Mouse (Mus musculus): ENCODE measurements around the gene AA467197. TPM values are rescaled to one million over a fixed set of nuclear protein-coding genes. Genes with fewer than 3 reads are reported as not detected.

The AA467197 gene
- polyA plus RNA-seq, 1 experiment: 0.67 TPM

- H3K4me1 ChIP-seq (ENCODE audit: control insufficient read depth, insufficient read depth, low read length): no peaks in the 10 kb centered on the region
- DNase-seq: no peak
- H3K27ac ChIP-seq (ENCODE audit: insufficient read depth, low read length): no peak overlapping the region
- 0 out of 2 replicates have a peak, but pooled peaks cover 2% of the 10 kb centered on the region for H3K27me3 ChIP-seq (ENCODE audit: control insufficient read depth, insufficient read depth, low read length)
- WGBS: 39% methylated on average over 1 of the region's 1 CpGs
- no peak overlapping the region for H3K4me3 ChIP-seq (replicated peaks; ENCODE audit: insufficient read depth, low read depth, low read length)
- TF ChIP-seq POLR2A (IDR thresholded peaks at IDR 0.05; ENCODE audit: borderline replicate concordance, insufficient read depth, low read length): no peak
- no peak for TF ChIP-seq CTCF (IDR thresholded peaks at IDR 0.05; ENCODE audit: borderline replicate concordance, insufficient read depth, low read depth, low read length)
Observed at GRCm38 (mm10) chr2:122683641-122684040, 46.9 kb downstream of the AA467197 start.

- no peak for TF ChIP-seq POLR2A (IDR thresholded peaks at IDR 0.05; ENCODE audit: borderline replicate concordance, insufficient read depth, low read length)
- TF ChIP-seq CTCF (IDR thresholded peaks at IDR 0.05; ENCODE audit: borderline replicate concordance, insufficient read depth, low read depth, low read length): no peak
- Histone ChIP-seq H3K4me3 (replicated peaks; ENCODE audit: insufficient read depth, low read depth, low read length) (no peak overlapping the region), H3K27me3 (ENCODE audit: control insufficient read depth, insufficient read depth, low read length) (0 out of 2 replicates have a peak, but pooled peaks cover 2% of the 10 kb centered on the region), H3K27ac (ENCODE audit: insufficient read depth, low read length) (no peak overlapping the region), H3K4me1 (ENCODE audit: control insufficient read depth, insufficient read depth, low read length) (no peaks in the 10 kb centered on the region)
- 74% methylated on average over 6 of the region's 6 CpGs for WGBS
- DNase-seq: no peak
Observed at GRCm38 (mm10) chr2:122686665-122687064, 49.9 kb downstream of the AA467197 start.

Other genes starting within 250 kb of the AA467197 start
- 0.10 and 0.43 TPM in 2 replicates for gene Slc28a2, start 210.5 kb upstream of the AA467197 start, polyA plus RNA-seq (2012; rRNA removed)
- not detected in 2 replicates for gene Gm14085, start 152.0 kb upstream of the AA467197 start, polyA plus RNA-seq (2012; rRNA removed)
- gene Gatm, start 25.7 kb upstream of the AA467197 start, polyA plus RNA-seq (2012; rRNA removed): 164 and 201 TPM in 2 replicates
- gene Slc30a4, start 65.7 kb downstream of the AA467197 start, polyA plus RNA-seq (2012; rRNA removed): 18.4 and 19.6 TPM in 2 replicates
- gene Bloc1s6, start 101.5 kb downstream of the AA467197 start, polyA plus RNA-seq (2012; rRNA removed): 27.3 and 28.1 TPM in 2 replicates
- 7.3 and 8.4 TPM in 2 replicates for gene Sqor, start 128.3 kb downstream of the AA467197 start, polyA plus RNA-seq (2012; rRNA removed)

All from cerebellum, adult 2 months (tissue).